Mouse (Mus musculus): ENCODE measurements around the gene Rpl19.

Gene Rpl19

DNA sequence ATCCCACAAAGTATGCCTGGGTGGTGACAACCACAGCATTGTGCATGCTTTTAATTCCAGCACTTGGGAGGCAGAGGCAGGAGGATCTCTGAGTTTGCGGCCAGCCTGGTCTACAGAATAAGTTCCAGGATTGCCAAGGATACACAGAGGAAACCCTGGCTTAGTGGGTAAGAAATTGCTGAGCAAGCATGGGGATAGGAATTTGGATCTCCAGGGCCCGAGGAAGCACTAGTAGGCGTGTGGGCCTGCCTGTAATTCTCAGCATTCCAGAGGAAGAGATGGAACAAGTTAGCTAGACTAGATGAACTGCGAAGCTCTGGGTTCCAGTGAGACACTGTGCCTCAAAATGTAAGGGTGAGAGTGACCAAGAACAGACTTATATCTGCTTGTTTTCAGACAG is 46.9 kb downstream of the Rpl19 start:
- Histone ChIP-seq H3K27me3 (ENCODE audit: control insufficient read depth, insufficient read depth, low read length, poor library complexity, severe bottlenecking) (no peaks in the 10 kb centered on the region), H3K36me3 (ENCODE audit: control insufficient read depth, insufficient read depth, low read length, poor library complexity, severe bottlenecking) (no peaks in the 10 kb centered on the region)
- no peak for DNase-seq (ENCODE audit: low read depth, low spot score)

DNA sequence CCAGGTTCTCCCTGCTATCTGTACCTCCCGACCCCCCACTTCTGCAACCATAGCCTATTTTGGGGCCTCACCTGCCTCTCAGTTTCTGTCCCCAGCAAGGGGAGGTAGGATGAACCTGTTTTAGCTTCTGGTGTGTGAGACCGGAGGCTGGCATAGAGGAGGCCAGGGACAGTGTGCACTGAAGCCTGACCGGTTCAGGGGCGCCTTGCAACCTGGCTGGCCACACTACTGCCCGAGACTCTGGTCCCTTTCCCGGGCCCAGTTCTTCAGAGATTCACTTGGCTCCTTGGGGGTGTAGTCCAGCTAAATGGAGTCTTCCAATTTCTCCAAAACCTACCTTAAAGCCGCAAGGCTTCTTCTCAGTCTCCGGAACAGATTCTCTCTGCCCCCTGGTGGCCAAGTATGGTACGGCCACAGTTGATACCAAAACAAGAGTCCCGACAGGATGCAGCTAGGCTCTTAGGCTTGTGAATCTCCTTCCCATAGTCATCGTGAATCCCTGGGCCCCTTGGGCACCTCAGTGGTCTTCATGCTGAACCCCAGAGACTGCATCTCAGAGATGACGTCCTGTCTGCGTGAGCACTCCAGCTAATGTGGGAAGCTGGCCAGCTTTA is 48.8 kb downstream of the Rpl19 start:
- DNase-seq (ENCODE audit: low read depth, low spot score) = peak; percentile 92
- H3K27me3 ChIP-seq (ENCODE audit: control insufficient read depth, insufficient read depth, low read length, poor library complexity, severe bottlenecking) = no peaks in the 10 kb centered on the region

DNA sequence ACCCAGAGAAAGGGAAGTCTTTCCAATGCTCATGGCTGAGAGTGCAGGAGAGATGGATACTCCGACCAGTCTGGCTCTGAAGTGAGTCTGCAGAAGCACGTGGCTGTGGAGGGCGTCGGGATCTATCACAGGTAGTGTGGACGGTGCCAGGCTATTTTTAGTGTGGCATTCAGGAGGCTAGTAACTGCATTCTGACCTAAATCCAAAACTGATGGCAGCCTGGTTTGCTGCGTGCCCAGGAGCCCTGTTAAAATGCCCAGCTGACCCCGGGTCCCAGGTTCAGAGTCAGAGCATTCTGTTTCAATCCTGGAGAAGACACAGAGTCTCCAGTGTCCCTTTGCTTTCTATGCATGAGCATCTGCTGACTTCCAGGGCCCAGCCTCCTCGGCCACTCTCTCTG is 50.6 kb downstream of the Rpl19 start:
- Histone ChIP-seq H3K36me3 (ENCODE audit: control insufficient read depth, insufficient read depth, low read length, poor library complexity, severe bottlenecking) (no peaks in the 10 kb centered on the region), H3K27me3 (ENCODE audit: control insufficient read depth, insufficient read depth, low read length, poor library complexity, severe bottlenecking) (no peaks in the 10 kb centered on the region)
- DNase-seq (ENCODE audit: low read depth, low spot score) = no peak

More for the DNA sequence above, 48.8 kb downstream of the Rpl19 start:
- H3K36me3 ChIP-seq (ENCODE audit: control insufficient read depth, insufficient read depth, low read length, poor library complexity, severe bottlenecking) = no peaks in the 10 kb centered on the region

Measured in splenic B cell, adult 2 months (primary cell).